In genomic region chr10:79946752-79947322, GRCm38 (mm10) we compare ENCODE assay signal across 9 mouse cellular contexts. TPM values are rescaled to one million over a fixed set of nuclear protein-coding genes. Genes with fewer than 3 reads are reported as not detected.
A peak's percentile ranks its signal among the peaks of the same experiment; 100 is the strongest.
DNase-seq lines count a peak whose midpoint lies in the region; ATAC-seq and TF ChIP-seq lines count a peak whose summit lies in the region.
"Had no signal": no experiment of that assay in that cellular context is flagged by ENCODE, and none has a peak within 500 bp of the region (broad histone marks: within the 10 kb centered on the region; RNA-seq: fewer than 3 reads in every experiment).

No protein-coding gene starts in this region.

- no peak for TF ChIP-seq CTCF in lung, embryonic 14.5 days (IDR thresholded peaks at IDR 0.05; ENCODE audit: low read depth)

- H3K27me3 ChIP-seq in erythroblast, embryonic 14.5 days (ENCODE audit: control insufficient read depth), result no peaks in the 10 kb centered on the region
- no peaks in the 10 kb centered on the region for H3K27me3 ChIP-seq in lung, embryonic 14.5 days (ENCODE audit: insufficient read depth, low read length)
- no peaks in the 10 kb centered on the region for H3K27me3 ChIP-seq in intestine, embryonic 14.5 days (replicated peaks; ENCODE audit: control insufficient read depth, insufficient read depth, low read length)

- no peak for ATAC-seq in erythroblast, adult 5-6 weeks (replicated peaks; ENCODE audit: low FRiP score, poor library complexity, severe bottlenecking)
- no peak for ATAC-seq in lung, embryonic 14.5 days (ENCODE audit: insufficient read depth)
- ATAC-seq in intestine, embryonic 14.5 days (replicated peaks; ENCODE audit: low FRiP score, low TSS enrichment, low read depth), result 0 out of 2 replicates have a peak, but pooled peaks have one; percentile 7
- ATAC-seq in megakaryocyte progenitor cell, adult 5-6 weeks (replicated peaks; ENCODE audit: poor library complexity), result peak; percentile 47
- ATAC-seq in CD4-positive, CD25-positive, alpha-beta regulatory T cell, adult 4 months, result no peak

- peak overlapping the region; percentile 86; the same call in 1 of the 2 replicates for H3K27ac ChIP-seq in lung, embryonic 14.5 days (ENCODE audit: low read depth)
- H3K27ac ChIP-seq in intestine, embryonic 14.5 days (ENCODE audit: low read depth), result peak overlapping the region; percentile 65

- no peaks in the 10 kb centered on the region for H3K9me3 ChIP-seq in erythroblast, embryonic 14.5 days (ENCODE audit: control insufficient read depth, low read length)
- H3K9me3 ChIP-seq in lung, embryonic 14.5 days (ENCODE audit: low read depth, low read length), result no peaks in the 10 kb centered on the region
- H3K9me3 ChIP-seq in intestine, embryonic 14.5 days (ENCODE audit: control insufficient read depth, low read length), result no peaks in the 10 kb centered on the region

- peak overlapping the region; percentile 42 for H3K9ac ChIP-seq in lung, embryonic 14.5 days
- 0 out of 2 replicates have a peak overlapping the region, but pooled peaks have one; percentile 30 for H3K9ac ChIP-seq in intestine, embryonic 14.5 days (ENCODE audit: low read length)

- 13% methylated on average over 7 of the region's 7 CpGs for WGBS in lung, embryonic 14.5 days
- WGBS in intestine, embryonic 14.5 days, result 19% methylated on average over 7 of the region's 7 CpGs

- intact Hi-C loops in gastrocnemius, postnatal 36 days (cut with DNase I), result no loop called here

- H3K4me3 ChIP-seq in erythroblast, embryonic 14.5 days (replicated peaks), result peak overlapping the region; percentile 43
- peak overlapping the region; percentile 2; the same call in 1 of the 2 replicates for H3K4me3 ChIP-seq in lung, embryonic 14.5 days (ENCODE audit: low read depth, low read length)
- H3K4me3 ChIP-seq in intestine, embryonic 14.5 days (ENCODE audit: low read depth, low read length), result no peak overlapping the region

- peaks cover 33% of the 10 kb centered on the region for H3K36me3 ChIP-seq in erythroblast, embryonic 14.5 days (ENCODE audit: control insufficient read depth)
- H3K36me3 ChIP-seq in lung, embryonic 14.5 days (ENCODE audit: insufficient read depth), result peaks cover 43% of the 10 kb centered on the region
- H3K36me3 ChIP-seq in intestine, embryonic 14.5 days (ENCODE audit: control insufficient read depth, insufficient read depth, low read length), result peaks cover 39% of the 10 kb centered on the region

- H3K4me2 ChIP-seq in lung, embryonic 14.5 days, result peak overlapping the region; percentile 47
- H3K4me2 ChIP-seq in intestine, embryonic 14.5 days (ENCODE audit: low read length), result peak overlapping the region; percentile 39

- DNase-seq in lung, embryonic 14.5 days, result peak; percentile 52
- no peak for DNase-seq in lung, postnatal 14 days
- no peak for DNase-seq in intestine, embryonic 14.5 days (ENCODE audit: low spot score)
- no peak for DNase-seq in gastrocnemius, postnatal 36 days
- DNase-seq: thymus, postnatal 36 days had no signal

- peaks cover 65% of the 10 kb centered on the region for H3K4me1 ChIP-seq in erythroblast, embryonic 14.5 days (ENCODE audit: control insufficient read depth)
- peaks cover 17% of the 10 kb centered on the region for H3K4me1 ChIP-seq in lung, embryonic 14.5 days (ENCODE audit: insufficient read depth)
- peaks cover 35% of the 10 kb centered on the region for H3K4me1 ChIP-seq in intestine, embryonic 14.5 days (replicated peaks; ENCODE audit: control insufficient read depth, insufficient read depth, low read length)

RNA-seq across cellular contexts. Expression of gene Wdr18, which starts 13.1 kb away (rescaled TPM):
- polyA plus RNA-seq in erythroblast, embryonic 14.5 days (2012), result 4.4 and 4.9 TPM in 2 replicates
- total RNA-seq in erythroblast, adult 5-6 weeks (2015; ENCODE audit: low replicate concordance), result 4.0 and 7.5 TPM in 2 replicates
- total RNA-seq in erythroblast, adult 5-6 weeks (2017; ENCODE audit: low replicate concordance), result 2.5 and 14.2 TPM in 2 replicates
- polyA plus RNA-seq in lung, embryonic 14.5 days (2014; fragmentation: Nextera tagmentation; extraction: Ambion mirVana), result 113 and 124 TPM in 2 replicates
- 126 and 134 TPM in 2 replicates for polyA plus RNA-seq in intestine, embryonic 14.5 days (2014; fragmentation: Nextera tagmentation; extraction: Ambion mirVana)
- 36.8 and 57.4 TPM in 2 replicates for total RNA-seq in megakaryocyte progenitor cell, adult 5-6 weeks (2015)
- total RNA-seq in megakaryocyte progenitor cell, adult 5-6 weeks (2017), result 24.6 and 29.7 TPM in 2 replicates
- 10 to 100 TPM; 17.5 to 23.9 TPM for total RNA-seq in gastrocnemius, postnatal 36 days (2021)
- 10 to 100 TPM; 65.1 to 77.5 TPM for polyA plus RNA-seq in CD4-positive, CD25-positive, alpha-beta regulatory T cell, adult 4 months (2017; shearing (Covaris generic))

RNA-seq across cellular contexts. Expression of gene Arid3a, which starts 20.0 kb away (rescaled TPM):
- 1.0 and 1.4 TPM in 2 replicates for polyA plus RNA-seq in erythroblast, embryonic 14.5 days (2012)
- 6.3 and 8.8 TPM in 2 replicates for total RNA-seq in erythroblast, adult 5-6 weeks (2015; ENCODE audit: low replicate concordance)
- total RNA-seq in erythroblast, adult 5-6 weeks (2017; ENCODE audit: low replicate concordance), result 10.5 and 14.7 TPM in 2 replicates
- polyA plus RNA-seq in lung, embryonic 14.5 days (2014; fragmentation: Nextera tagmentation; extraction: Ambion mirVana), result 5.1 and 5.4 TPM in 2 replicates
- 12.7 and 14.4 TPM in 2 replicates for polyA plus RNA-seq in intestine, embryonic 14.5 days (2014; fragmentation: Nextera tagmentation; extraction: Ambion mirVana)
- total RNA-seq in megakaryocyte progenitor cell, adult 5-6 weeks (2015), result 19.9 and 21.6 TPM in 2 replicates
- total RNA-seq in megakaryocyte progenitor cell, adult 5-6 weeks (2017), result 31.0 and 32.2 TPM in 2 replicates
- 1 to 10 TPM; 1.3 to 1.8 TPM for total RNA-seq in gastrocnemius, postnatal 36 days (2021)
- 1 to 10 TPM; 2.7 to 3.3 TPM for polyA plus RNA-seq in CD4-positive, CD25-positive, alpha-beta regulatory T cell, adult 4 months (2017; shearing (Covaris generic))

RNA-seq across cellular contexts. Expression of gene Grin3b, which starts 23.7 kb away (rescaled TPM):
- 0.01 TPM in 1 of 2 replicates, not detected in the other for polyA plus RNA-seq in erythroblast, embryonic 14.5 days (2012)
- not detected in 2 replicates for total RNA-seq in erythroblast, adult 5-6 weeks (2015; ENCODE audit: low replicate concordance)
- total RNA-seq in erythroblast, adult 5-6 weeks (2017; ENCODE audit: low replicate concordance), result not detected in 2 replicates
- polyA plus RNA-seq in lung, embryonic 14.5 days (2014; fragmentation: Nextera tagmentation; extraction: Ambion mirVana), result 0.30 and 0.41 TPM in 2 replicates
- 0.23 and 0.28 TPM in 2 replicates for polyA plus RNA-seq in intestine, embryonic 14.5 days (2014; fragmentation: Nextera tagmentation; extraction: Ambion mirVana)
- not detected in 2 replicates for total RNA-seq in megakaryocyte progenitor cell, adult 5-6 weeks (2015)
- not detected in 2 replicates for total RNA-seq in megakaryocyte progenitor cell, adult 5-6 weeks (2017)
- under 1 TPM; 0.07 to 0.15 TPM for total RNA-seq in gastrocnemius, postnatal 36 days (2021)
- polyA plus RNA-seq in CD4-positive, CD25-positive, alpha-beta regulatory T cell, adult 4 months (2017; shearing (Covaris generic)), result under 1 TPM in 1 of 2 experiments, not detected in 1; 0.58 TPM

RNA-seq across cellular contexts. Expression of gene R3hdm4, which starts 25.8 kb away (rescaled TPM):
- 9.9 and 13.0 TPM in 2 replicates for polyA plus RNA-seq in erythroblast, embryonic 14.5 days (2012)
- total RNA-seq in erythroblast, adult 5-6 weeks (2015; ENCODE audit: low replicate concordance), result 42.8 and 46.1 TPM in 2 replicates
- total RNA-seq in erythroblast, adult 5-6 weeks (2017; ENCODE audit: low replicate concordance), result 25.0 and 28.3 TPM in 2 replicates
- polyA plus RNA-seq in lung, embryonic 14.5 days (2014; fragmentation: Nextera tagmentation; extraction: Ambion mirVana), result 127 and 132 TPM in 2 replicates
- polyA plus RNA-seq in intestine, embryonic 14.5 days (2014; fragmentation: Nextera tagmentation; extraction: Ambion mirVana), result 122 and 126 TPM in 2 replicates
- total RNA-seq in megakaryocyte progenitor cell, adult 5-6 weeks (2015), result 72.3 and 78.7 TPM in 2 replicates
- 35.1 and 50.7 TPM in 2 replicates for total RNA-seq in megakaryocyte progenitor cell, adult 5-6 weeks (2017)
- 100 to 1,000 TPM; 114 to 118 TPM for total RNA-seq in gastrocnemius, postnatal 36 days (2021)
- polyA plus RNA-seq in CD4-positive, CD25-positive, alpha-beta regulatory T cell, adult 4 months (2017; shearing (Covaris generic)), result 100 to 1,000 TPM in 1 of 2 experiments, 10 to 100 TPM in 1; 93.5 to 104 TPM

RNA-seq across cellular contexts. Expression of gene Kiss1r, which starts 30.1 kb away (rescaled TPM):
- 0.01 TPM in 1 of 2 replicates, not detected in the other for polyA plus RNA-seq in erythroblast, embryonic 14.5 days (2012)
- total RNA-seq in erythroblast, adult 5-6 weeks (2015; ENCODE audit: low replicate concordance), result not detected in 2 replicates
- total RNA-seq in erythroblast, adult 5-6 weeks (2017; ENCODE audit: low replicate concordance), result 0.14 TPM in 1 of 2 replicates, not detected in the other
- polyA plus RNA-seq in lung, embryonic 14.5 days (2014; fragmentation: Nextera tagmentation; extraction: Ambion mirVana), result 0.70 and 1.2 TPM in 2 replicates
- 0.46 and 0.51 TPM in 2 replicates for polyA plus RNA-seq in intestine, embryonic 14.5 days (2014; fragmentation: Nextera tagmentation; extraction: Ambion mirVana)
- 0.15 TPM in 2 replicates for total RNA-seq in megakaryocyte progenitor cell, adult 5-6 weeks (2015)
- 0.25 and 1.3 TPM in 2 replicates for total RNA-seq in megakaryocyte progenitor cell, adult 5-6 weeks (2017)
- under 1 TPM in 1 of 2 experiments, not detected in 1; 0.23 TPM for total RNA-seq in gastrocnemius, postnatal 36 days (2021)
- under 1 TPM in 1 of 2 experiments, not detected in 1; 0.09 TPM for polyA plus RNA-seq in CD4-positive, CD25-positive, alpha-beta regulatory T cell, adult 4 months (2017; shearing (Covaris generic))

Comparison
In these comparisons a context has a peak if more than half of its experiments do, and no peak if none do; other contexts are left out.
1. ATAC-seq: peak in intestine, embryonic 14.5 days (single experiment) and megakaryocyte progenitor cell, adult 5-6 weeks (single experiment); none in erythroblast, adult 5-6 weeks (single experiment), lung, embryonic 14.5 days (single experiment) and CD4-positive, CD25-positive, alpha-beta regulatory T cell, adult 4 months (single experiment).
2. RNA of gene Wdr18, which starts 13.1 kb away (polyA plus RNA-seq): 126 to 134 TPM in intestine, embryonic 14.5 days, 113 to 124 TPM in lung, embryonic 14.5 days and 65.1 to 77.5 TPM in CD4-positive, CD25-positive, alpha-beta regulatory T cell, adult 4 months; 4.4 to 4.9 TPM in erythroblast, embryonic 14.5 days; every median in the first group is over 10 times any median in the second.